Comparison of ENCODE assay signal across 26 mouse cellular contexts in genomic region chr7:40936617-40937212, GRCm38 (mm10). TPM values are rescaled to one million over a fixed set of nuclear protein-coding genes. Genes with fewer than 3 reads are reported as not detected.
A peak's percentile ranks its signal among the peaks of the same experiment; 100 is the strongest.
DNase-seq lines count a peak whose midpoint lies in the region; ATAC-seq and TF ChIP-seq lines count a peak whose summit lies in the region.
"Had no signal": no experiment of that assay in that cellular context is flagged by ENCODE, and none has a peak within 500 bp of the region (broad histone marks: within the 10 kb centered on the region; RNA-seq: fewer than 3 reads in every experiment).

No protein-coding gene starts in this region.

- no peak overlapping the region for H3K9ac ChIP-seq in midbrain, embryonic 11.5 days (ENCODE audit: low read length)
- no peak overlapping the region for H3K9ac ChIP-seq in midbrain, postnatal 0 days (replicated peaks; ENCODE audit: low read length, poor library complexity, severe bottlenecking)
- H3K9ac ChIP-seq in midbrain, embryonic 13.5 days (replicated peaks) = no peak overlapping the region
- H3K9ac ChIP-seq: embryonic facial prominence, embryonic 13.5 days; forebrain, embryonic 13.5 days; heart, embryonic 15.5 days had no signal

- no peak overlapping the region for H3K27ac ChIP-seq in heart, embryonic 10.5 days
- no peak overlapping the region for H3K27ac ChIP-seq in midbrain, embryonic 11.5 days (ENCODE audit: low read depth, low read length)
- no peak overlapping the region for H3K27ac ChIP-seq in midbrain, postnatal 0 days (ENCODE audit: low read depth, low read length)
- H3K27ac ChIP-seq in midbrain, embryonic 13.5 days = no peak overlapping the region
- H3K27ac ChIP-seq: embryonic facial prominence, embryonic 13.5 days; forebrain, embryonic 13.5 days; heart, embryonic 15.5 days had no signal

- no peaks in the 10 kb centered on the region for H3K36me3 ChIP-seq in heart, embryonic 10.5 days
- H3K36me3 ChIP-seq in midbrain, embryonic 11.5 days (ENCODE audit: control insufficient read depth, insufficient read depth, low read length) = no peaks in the 10 kb centered on the region
- no peaks in the 10 kb centered on the region for H3K36me3 ChIP-seq in midbrain, postnatal 0 days (ENCODE audit: insufficient read depth, low read length)
- no peaks in the 10 kb centered on the region for H3K36me3 ChIP-seq in midbrain, embryonic 13.5 days
- H3K36me3 ChIP-seq: embryonic facial prominence, embryonic 13.5 days; heart, embryonic 15.5 days had no signal

- no peak overlapping the region for H3K4me2 ChIP-seq in midbrain, embryonic 11.5 days
- H3K4me2 ChIP-seq in midbrain, postnatal 0 days (ENCODE audit: low read depth, low read length, poor library complexity, severe bottlenecking) = no peak overlapping the region
- H3K4me2 ChIP-seq in midbrain, embryonic 13.5 days (replicated peaks) = no peak overlapping the region
- H3K4me2 ChIP-seq: embryonic facial prominence, embryonic 13.5 days; forebrain, embryonic 13.5 days; heart, embryonic 11.5 days; heart, embryonic 15.5 days had no signal

- no peaks in the 10 kb centered on the region for H3K9me3 ChIP-seq in heart, embryonic 10.5 days
- H3K9me3 ChIP-seq in midbrain, embryonic 11.5 days (ENCODE audit: control insufficient read depth, low read length) = no peaks in the 10 kb centered on the region
- no peaks in the 10 kb centered on the region for H3K9me3 ChIP-seq in midbrain, postnatal 0 days (ENCODE audit: low read length)
- H3K9me3 ChIP-seq in midbrain, embryonic 13.5 days = no peaks in the 10 kb centered on the region
- H3K9me3 ChIP-seq: embryonic facial prominence, embryonic 13.5 days; forebrain, embryonic 13.5 days; heart, embryonic 15.5 days had no signal

- DNase-seq in heart, adult 11 months = peak; percentile 16
- DNase-seq in heart, embryonic 10.5 days (ENCODE audit: low spot score) = no peak
- no peak for DNase-seq in midbrain, embryonic 11.5 days (ENCODE audit: low spot score, missing footprints)
- no peak for DNase-seq in midbrain, postnatal 0 days (ENCODE audit: low spot score)
- no peak for DNase-seq in adrenal gland, adult (ENCODE audit: inconsistent age in 2 of 2, low spot score in 1 of 2)
- no peak for DNase-seq in left cerebral cortex, postnatal 36 days (ENCODE audit: low spot score in 2 of 2)
- DNase-seq: adrenal gland, adult 2 months; adrenal gland, postnatal 25 days; cerebellum, adult 11 months; cerebellum, adult 8-10 months; cerebellum, postnatal 25 days; gastrocnemius, postnatal 36 days; heart, adult 18-20 months; heart, postnatal 14 days had no signal

- ATAC-seq in midbrain, embryonic 11.5 days (ENCODE audit: low FRiP score) = peak; percentile 69; the same call in 1 of the 2 replicates
- no peak for ATAC-seq in midbrain, postnatal 0 days (ENCODE audit: low FRiP score)
- ATAC-seq in midbrain, embryonic 13.5 days = peak; percentile 65; the same call in 1 of the 2 replicates
- ATAC-seq: activated CD4-positive, CD25-positive, alpha-beta regulatory T cell, adult 4 months; forebrain, embryonic 13.5 days; intestine, embryonic 16.5 days; Patski had no signal

- WGBS in heart, embryonic 10.5 days = 55% methylated on average over 4 of the region's 4 CpGs
- 66% methylated on average over 4 of the region's 4 CpGs for WGBS in midbrain, embryonic 11.5 days
- WGBS in midbrain, postnatal 0 days = 42% methylated on average over 4 of the region's 4 CpGs
- WGBS in midbrain, embryonic 13.5 days = 52% methylated on average over 4 of the region's 4 CpGs

- TF ChIP-seq CTCF in midbrain, postnatal 0 days (IDR thresholded peaks at IDR 0.05) = no peak

- no peak overlapping the region for H3K4me3 ChIP-seq in heart, embryonic 10.5 days
- no peak overlapping the region for H3K4me3 ChIP-seq in midbrain, embryonic 11.5 days (ENCODE audit: low read depth, low read length)
- no peak overlapping the region for H3K4me3 ChIP-seq in midbrain, postnatal 0 days (ENCODE audit: low read depth, low read length)
- no peak overlapping the region for H3K4me3 ChIP-seq in midbrain, embryonic 13.5 days (replicated peaks)
- H3K4me3 ChIP-seq: embryonic facial prominence, embryonic 13.5 days; forebrain, embryonic 13.5 days; heart, embryonic 15.5 days had no signal

- H3K4me1 ChIP-seq in heart, embryonic 10.5 days = no peaks in the 10 kb centered on the region
- no peaks in the 10 kb centered on the region for H3K4me1 ChIP-seq in midbrain, embryonic 11.5 days (ENCODE audit: control insufficient read depth, insufficient read depth, low read length)
- H3K4me1 ChIP-seq in midbrain, postnatal 0 days (ENCODE audit: insufficient read depth, low read length) = no peaks in the 10 kb centered on the region
- 0 out of 2 replicates have a peak, but pooled peaks cover 4% of the 10 kb centered on the region for H3K4me1 ChIP-seq in midbrain, embryonic 13.5 days (replicated peaks)
- H3K4me1 ChIP-seq: embryonic facial prominence, embryonic 13.5 days; forebrain, embryonic 13.5 days; heart, embryonic 15.5 days had no signal

- intact Hi-C loops in left cerebral cortex, postnatal 36 days (cut with DNase I) = no loop called here

- no peaks in the 10 kb centered on the region for H3K27me3 ChIP-seq in heart, embryonic 10.5 days (ENCODE audit: insufficient read depth, poor library complexity, severe bottlenecking)
- H3K27me3 ChIP-seq in midbrain, embryonic 11.5 days (ENCODE audit: control insufficient read depth, insufficient read depth, low read length) = no peaks in the 10 kb centered on the region
- H3K27me3 ChIP-seq in midbrain, postnatal 0 days (ENCODE audit: insufficient read depth, low read length) = no peaks in the 10 kb centered on the region
- H3K27me3 ChIP-seq in midbrain, embryonic 13.5 days = no peaks in the 10 kb centered on the region
- H3K27me3 ChIP-seq: CH12.LX; embryonic facial prominence, embryonic 13.5 days; forebrain, embryonic 13.5 days; heart, embryonic 15.5 days; Patski had no signal

RNA-seq across cellular contexts. Expression of gene Vstm2b, which starts 38.6 kb away (rescaled TPM):
- polyA plus RNA-seq in heart, embryonic 10.5 days (2016; fragmentation: Nextera tagmentation; extraction: Ambion mirVana) = 0.84 and 1.9 TPM in 2 replicates
- polyA plus RNA-seq in midbrain, embryonic 11.5 days (2014; fragmentation: Nextera tagmentation; extraction: Ambion mirVana) = 11.9 and 12.5 TPM in 2 replicates
- 82.7 and 102 TPM in 2 replicates for total RNA-seq in midbrain, postnatal 0 days (2014; rRNA removed)
- polyA plus RNA-seq in midbrain, postnatal 0 days (2015; fragmentation: Nextera tagmentation; extraction: Ambion mirVana) = 30.4 and 31.1 TPM in 2 replicates
- polyA plus RNA-seq in midbrain, embryonic 13.5 days (2015; fragmentation: Nextera tagmentation; extraction: Ambion mirVana) = 11.6 and 12.2 TPM in 2 replicates
- total RNA-seq in left cerebral cortex, postnatal 36 days (2021) = 10 to 100 TPM; 51.0 to 63.0 TPM
- total RNA-seq: CH12.LX; hematopoietic stem cell, adult 5-6 weeks had no signal
- polyA plus RNA-seq: activated CD4-positive, CD25-positive, alpha-beta regulatory T cell, adult 4 months had no signal

RNA-seq across cellular contexts. Expression of gene 4930433I11Rik, which starts 50.6 kb away (rescaled TPM):
- polyA plus RNA-seq in heart, embryonic 10.5 days (2016; fragmentation: Nextera tagmentation; extraction: Ambion mirVana) = not detected in 2 replicates
- polyA plus RNA-seq in midbrain, embryonic 11.5 days (2014; fragmentation: Nextera tagmentation; extraction: Ambion mirVana) = not detected in 2 replicates
- total RNA-seq in midbrain, postnatal 0 days (2014; rRNA removed) = not detected in 2 replicates
- polyA plus RNA-seq in midbrain, postnatal 0 days (2015; fragmentation: Nextera tagmentation; extraction: Ambion mirVana) = not detected in 2 replicates
- not detected in 2 replicates for polyA plus RNA-seq in midbrain, embryonic 13.5 days (2015; fragmentation: Nextera tagmentation; extraction: Ambion mirVana)
- not detected for total RNA-seq in left cerebral cortex, postnatal 36 days (2021)
- total RNA-seq: adrenal gland, adult 2 months; adrenal gland, postnatal 25 days; CH12.LX; gastrocnemius, adult 8-10 months; gastrocnemius, postnatal 36 days; heart, adult 18-20 months; heart, postnatal 14 days; hematopoietic stem cell, adult 5-6 weeks had no signal
- polyA plus RNA-seq: activated CD4-positive, CD25-positive, alpha-beta regulatory T cell, adult 4 months; adrenal gland, adult 2 months; cortical plate, adult 2 months; embryonic facial prominence, embryonic 13.5 days; forebrain, embryonic 13.5 days; heart, embryonic 11.5 days; heart, embryonic 15.5 days; intestine, embryonic 16.5 days; Patski had no signal
